Mouse (Mus musculus) heart, postnatal 14 days (tissue): ENCODE data around the gene Snapc3. TPM values are rescaled to one million over a fixed set of nuclear protein-coding genes. Genes with fewer than 3 reads are reported as not detected.
"Not testable (repeated sequence)": the region's sequence is repeated elsewhere in the genome, so short reads cannot be mapped to it uniquely, and the experiment has no call there.

ENCODE experiments used
- DNase-seq, 2 experiments: peaks; one replicate each; pipeline ENCODE4 v3.0.0; 2021 to 2022
- intact Hi-C: fragments of 180-260 bp; cut with DNase I; formaldehyde crosslinking; loops from one replicate; pipeline ENCODE4 v1.15.1; 2025
- total RNA-seq, 2 experiments: library from RNA; stranded (reverse); gene quantifications; 2 replicates each; pipeline ENCODE4 v1.2.3; 2021

The Snapc3 gene
- total RNA-seq, 2 experiments from 2014 or later: 21.1 to 22.5 TPM

DNA sequence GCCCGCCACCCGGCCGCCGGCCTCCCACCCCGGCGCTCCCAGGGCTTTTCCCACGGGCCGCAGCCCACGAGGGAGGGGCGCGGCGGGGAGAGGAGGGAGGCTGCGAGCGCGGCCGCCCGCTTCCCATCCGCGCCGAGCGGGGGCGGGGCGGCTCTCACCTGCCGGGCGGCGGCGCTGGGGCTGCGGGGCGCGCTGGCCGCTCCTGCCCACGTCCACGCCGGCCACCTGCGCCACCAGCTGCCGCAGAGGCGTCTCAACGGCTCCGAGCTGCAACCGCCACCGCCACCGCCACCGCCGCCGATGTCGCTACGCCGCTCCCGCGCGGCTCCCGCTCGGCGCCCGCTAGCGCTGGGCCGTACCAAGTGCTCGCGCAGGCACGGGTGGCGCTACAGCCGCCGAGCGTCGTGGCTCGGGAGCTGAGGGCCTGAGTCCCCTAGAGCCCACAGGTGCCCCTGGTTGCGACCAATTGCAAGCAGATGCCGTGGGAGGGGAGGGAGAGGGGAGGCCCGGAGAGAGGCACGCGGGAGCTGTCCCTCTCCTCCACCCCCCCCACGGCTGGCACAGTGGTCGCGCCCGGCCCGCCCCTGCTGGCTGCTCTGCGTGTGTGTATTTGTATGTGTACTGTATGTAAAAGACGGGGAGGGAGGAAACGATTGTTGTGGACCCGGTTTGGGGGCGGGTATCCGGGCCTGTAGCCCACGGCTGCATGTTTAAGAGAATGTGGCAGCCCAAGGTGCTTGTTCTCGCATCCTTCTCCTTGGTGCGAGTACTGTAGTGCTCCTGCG, 68.8 kb downstream of the Snapc3 start, which contains the start of gene Psip1:
Gene Psip1, minus strand, starts transcription at position 343 of the 785 bp plus-strand sequence.
- DNase-seq: peak; percentile 88 to 90
- intact Hi-C loops: loop anchor here (2.0 kb wide), 2 partner anchors 38 to 84 kb away; partner anchors contain the start of gene Ccdc171

DNA sequence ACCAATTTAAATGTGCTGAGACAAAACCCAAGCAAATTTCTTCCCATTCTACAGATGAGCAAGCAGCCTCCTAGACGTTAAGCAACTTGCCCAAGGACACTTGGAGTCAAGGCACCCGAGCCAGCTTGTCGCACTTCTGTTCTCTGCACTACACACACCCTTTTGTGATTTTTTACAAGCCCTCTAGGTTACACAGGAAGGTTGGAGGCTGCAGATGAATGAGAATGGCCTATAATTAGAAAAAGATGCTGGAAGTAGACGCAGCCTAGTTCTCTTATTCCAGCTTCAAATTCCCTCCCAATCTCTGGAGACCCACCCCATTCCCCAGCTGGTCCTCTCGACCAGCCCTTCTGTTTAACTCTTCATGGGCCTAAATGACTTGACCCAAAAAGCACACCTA, 71.6 kb downstream of the Snapc3 start:
- DNase-seq: no peak
- intact Hi-C loops: no loop called here

DNA sequence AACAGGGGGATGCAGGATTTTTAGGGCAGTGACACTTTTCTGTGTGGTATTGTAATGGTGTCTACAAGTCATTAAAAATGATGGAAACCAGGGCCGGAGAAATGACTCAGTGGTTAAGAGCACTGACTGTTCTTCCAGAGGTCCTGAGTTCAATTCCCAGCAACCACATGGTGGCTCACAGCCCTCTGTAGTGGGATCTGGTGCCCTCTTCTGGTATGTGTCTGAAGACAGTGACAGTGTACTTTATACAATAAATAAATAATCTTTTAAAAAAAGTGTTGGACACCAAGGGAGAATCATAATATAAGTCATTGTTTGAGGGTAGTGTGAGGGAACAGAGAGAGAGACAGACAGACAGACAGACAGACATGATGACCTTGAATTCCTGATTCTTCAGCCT, 75.6 kb downstream of the Snapc3 start:
- DNase-seq: no peak
- intact Hi-C loops: no loop called here

DNA sequence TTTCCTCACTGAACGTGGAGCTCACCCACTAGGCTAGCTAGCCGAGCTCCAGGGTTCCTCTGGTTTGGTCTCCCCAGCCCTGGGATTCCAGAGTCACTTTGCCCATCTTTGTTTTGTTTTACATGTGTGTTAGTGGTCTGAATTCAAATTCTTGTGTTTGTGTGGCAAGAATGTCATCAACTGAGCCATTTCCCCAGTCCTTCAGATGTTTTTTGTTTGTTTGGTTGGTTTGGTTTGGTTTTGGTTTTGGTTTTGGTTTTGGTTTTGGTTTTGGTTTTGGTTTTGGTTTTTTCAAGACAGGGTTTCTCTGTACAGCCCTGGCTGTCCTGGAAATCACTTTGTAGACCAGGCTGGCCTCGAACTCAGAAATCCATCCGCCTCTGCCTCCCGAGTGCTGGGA, 79.5 kb downstream of the Snapc3 start:
- DNase-seq, intact Hi-C loops: not testable (repeated sequence)

DNA sequence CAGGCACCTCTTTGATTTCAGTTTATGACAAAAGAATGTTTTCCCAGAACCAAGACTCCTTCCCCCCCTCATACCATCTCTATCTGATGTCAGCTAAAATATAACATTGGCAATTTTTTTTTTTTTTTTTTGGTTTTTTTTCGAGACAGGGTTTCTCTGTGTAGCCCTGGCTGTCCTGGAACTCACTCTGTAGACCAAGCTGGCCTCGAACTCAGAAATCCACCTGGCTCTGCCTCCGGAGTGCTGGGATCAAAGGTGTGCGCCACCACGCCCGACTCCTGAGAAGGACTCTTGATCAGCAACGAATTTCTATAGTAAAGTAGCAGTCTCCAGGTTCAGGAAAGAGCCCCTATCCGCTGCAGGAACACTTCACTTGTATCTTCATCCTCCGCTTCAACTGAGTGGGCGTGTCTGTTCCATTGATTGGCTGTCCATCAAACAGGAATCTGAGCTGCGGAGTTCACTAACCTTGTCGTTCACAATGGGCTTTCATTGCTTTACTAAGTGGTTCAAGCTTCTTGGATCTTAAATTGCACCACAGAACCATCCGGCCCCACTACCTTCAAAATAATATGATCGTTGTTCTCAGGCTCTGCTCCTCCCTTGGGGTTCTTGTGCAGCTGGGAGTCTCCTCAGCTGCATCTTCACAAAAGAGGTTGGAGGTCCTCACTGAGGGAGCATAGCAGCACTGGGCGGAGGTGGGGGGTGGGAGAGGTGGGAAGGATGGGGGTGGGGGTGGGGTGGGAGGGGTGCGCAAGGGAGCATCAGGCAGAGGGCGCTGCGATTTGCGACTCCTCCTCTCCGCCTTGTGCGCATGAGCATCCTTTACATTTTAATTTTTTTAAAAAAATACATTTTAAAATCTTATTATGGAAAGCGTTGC, 82.9 kb downstream of the Snapc3 start:
- no peak for DNase-seq

DNA sequence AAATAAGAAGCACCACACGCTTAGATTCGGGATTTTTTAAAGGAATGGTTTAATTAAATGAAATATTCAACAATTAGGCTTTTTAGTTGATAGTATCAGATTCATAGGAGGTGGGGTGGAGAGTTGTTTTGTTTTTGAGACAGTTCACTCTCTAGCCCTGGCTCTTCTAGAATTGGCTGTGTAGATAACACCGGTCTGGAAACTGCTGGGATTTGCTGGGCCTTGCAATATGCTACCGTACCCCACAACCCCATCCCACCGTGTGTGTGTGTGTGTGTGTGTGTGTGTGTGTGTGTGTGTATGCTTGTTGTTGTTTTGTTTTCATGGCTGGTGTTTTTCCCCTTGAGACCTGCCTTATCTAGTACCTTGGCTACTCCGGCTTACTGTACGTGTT, 83.5 kb downstream of the Snapc3 start:
- no peak for DNase-seq
- intact Hi-C loops: no loop called here

More for the DNA sequence above, 82.9 kb downstream of the Snapc3 start:
- intact Hi-C loops: no loop called here

DNA sequence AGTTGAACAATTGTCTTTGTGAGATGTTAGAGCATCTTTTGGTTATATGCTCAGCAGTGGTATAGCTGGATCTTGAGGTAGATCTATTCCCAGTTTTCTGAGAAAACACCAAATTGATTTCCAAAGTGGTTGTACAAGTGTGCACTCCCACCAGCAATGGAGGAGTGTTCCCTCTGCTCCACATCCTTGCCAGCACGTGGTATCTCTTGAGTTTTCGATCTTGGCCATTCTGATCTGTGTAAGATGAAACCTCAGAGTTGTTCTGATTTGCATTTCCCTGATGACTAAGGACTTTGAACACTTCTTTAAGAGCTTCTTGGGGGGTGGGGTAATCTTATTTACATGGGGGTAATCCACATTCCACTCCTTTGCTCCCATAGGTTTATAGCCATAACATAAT, 92.1 kb downstream of the Snapc3 start:
- no peak for DNase-seq
- intact Hi-C loops: no loop called here

DNA sequence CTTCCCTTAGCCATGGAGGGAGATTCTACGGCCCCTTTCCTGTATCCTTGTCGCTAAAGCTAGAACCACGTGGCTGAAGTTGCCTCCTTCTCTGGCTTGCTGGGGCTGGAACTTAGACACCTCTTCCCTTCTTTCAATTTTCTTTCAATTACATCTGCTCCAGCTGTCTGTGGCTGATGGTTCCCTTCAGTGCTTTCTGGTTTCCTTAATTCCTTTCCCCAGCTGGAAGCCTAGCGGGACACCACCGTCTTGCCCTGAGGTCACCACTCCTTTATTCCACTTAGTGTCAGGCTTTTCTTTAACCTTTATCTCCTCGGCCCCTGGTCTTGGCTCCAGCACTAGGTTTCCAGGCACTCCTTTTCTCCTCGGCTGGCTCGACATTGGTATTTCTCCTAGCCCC, 93.6 kb downstream of the Snapc3 start:
- no peak for DNase-seq
- intact Hi-C loops: no loop called here

DNA sequence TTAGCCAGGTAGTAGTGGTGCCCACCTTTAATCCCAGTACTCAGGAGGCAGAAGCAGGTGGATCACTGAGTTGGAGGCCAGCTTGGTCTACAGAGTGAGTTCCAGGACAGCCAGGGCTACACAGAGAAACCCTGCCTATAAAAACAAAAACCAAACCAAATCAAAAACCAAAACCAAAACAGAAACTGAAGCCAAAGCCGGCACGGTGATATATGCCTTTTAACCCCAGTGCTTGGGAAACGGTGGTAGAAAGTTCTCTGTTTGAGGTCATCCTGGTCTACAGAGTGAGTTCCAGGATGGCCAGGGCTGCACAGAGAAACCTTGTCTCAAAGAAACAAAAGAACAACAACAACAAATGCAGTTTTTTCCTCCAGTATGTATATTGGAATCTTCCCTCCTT, 94.7 kb downstream of the Snapc3 start:
- intact Hi-C loops: no loop called here
- no peak for DNase-seq

DNA sequence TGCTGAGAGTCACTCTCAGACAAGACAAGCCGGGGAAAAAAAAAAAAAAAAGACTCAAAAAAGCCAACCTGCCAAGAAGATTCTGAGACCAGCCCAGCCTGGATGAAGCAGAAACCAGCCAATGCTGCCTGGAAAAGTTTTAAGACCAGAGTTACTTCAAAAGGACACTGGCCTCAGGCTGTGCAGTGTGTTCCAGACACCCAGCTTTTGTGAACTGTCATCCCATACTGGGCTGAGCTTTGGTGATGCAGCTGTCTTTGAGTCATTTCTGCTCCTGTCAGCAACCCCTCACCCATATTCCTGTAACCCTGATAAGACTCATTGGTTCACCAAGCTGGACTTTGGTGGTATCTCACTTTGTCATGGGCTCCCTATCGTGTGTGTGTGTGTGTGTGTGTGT, 95.1 kb downstream of the Snapc3 start:
- DNase-seq: no peak
- intact Hi-C loops: no loop called here

DNA sequence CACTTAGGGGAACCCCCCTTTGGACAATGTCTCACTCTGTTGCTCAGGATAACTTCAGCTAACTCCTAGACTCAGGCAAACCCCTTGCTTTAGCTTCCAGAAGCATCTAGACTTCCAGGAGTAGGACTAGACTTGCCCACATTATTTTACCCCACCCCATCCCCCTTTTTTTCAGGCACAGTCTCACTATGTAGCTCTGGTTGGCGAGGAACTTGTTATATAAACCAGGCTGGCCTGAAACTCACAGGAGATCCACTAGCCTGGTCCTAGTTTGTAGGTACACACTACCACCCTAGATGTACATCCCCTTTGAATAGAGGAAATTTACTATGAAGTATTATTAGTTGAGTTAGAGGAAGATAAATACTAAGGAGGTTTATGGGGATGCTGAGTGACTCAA, 96.7 kb downstream of the Snapc3 start:
- no peak for DNase-seq
- intact Hi-C loops: no loop called here

DNA sequence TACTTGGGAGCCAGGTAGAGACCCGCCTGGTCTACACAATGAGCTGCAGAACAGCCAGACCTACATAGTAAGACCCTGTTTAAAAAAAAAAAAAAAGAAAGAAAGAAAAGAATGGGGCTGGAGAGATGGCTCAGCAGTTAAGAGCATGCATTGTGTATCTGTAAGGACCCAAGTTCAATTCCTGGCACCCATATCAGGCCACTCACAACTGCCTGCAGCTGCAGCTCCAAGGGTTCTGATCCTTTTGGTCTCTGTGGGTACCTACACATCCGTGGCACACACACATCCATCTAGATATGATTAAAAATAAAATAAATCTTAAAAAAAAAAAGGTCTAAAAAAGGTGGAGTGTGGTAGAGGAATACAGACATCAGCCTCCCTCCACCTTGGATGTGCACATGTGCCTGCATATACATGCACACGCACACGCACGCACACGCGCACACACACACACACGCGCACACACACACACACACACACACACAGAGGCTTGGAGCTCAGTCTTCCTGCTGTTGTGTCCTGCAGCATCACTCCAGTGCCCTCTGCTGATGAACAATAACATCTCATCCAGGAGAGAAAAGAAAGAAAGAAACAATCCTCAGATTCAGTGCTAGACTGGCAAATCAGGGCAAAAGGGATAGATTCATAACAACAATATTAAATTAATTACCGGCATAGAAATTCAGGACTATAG, 97.6 kb downstream of the Snapc3 start:
- intact Hi-C loops: no loop called here
- DNase-seq: peak in 1 of 2 experiments; percentile 6

DNA sequence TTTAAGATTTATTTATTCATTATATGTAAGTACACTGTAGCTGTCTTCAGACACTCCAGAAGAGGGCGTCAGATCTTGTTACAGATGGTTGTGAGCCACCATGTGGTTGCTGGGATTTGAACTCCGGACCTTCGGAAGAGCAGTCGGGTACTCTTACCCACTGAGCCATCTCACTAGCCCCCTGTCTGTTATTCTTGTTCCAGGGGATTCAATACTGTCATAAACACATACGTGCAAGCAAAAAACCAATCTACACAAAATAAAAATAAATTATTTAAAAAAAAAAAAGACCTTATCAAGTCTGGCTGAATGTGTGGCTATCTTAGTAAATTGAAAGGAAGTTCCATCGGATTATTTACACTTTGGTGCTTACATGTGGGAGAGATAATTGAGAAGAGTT, 98.6 kb downstream of the Snapc3 start:
- DNase-seq, intact Hi-C loops: not testable (repeated sequence)

Other genes starting within 250 kb of the Snapc3 start
- 10 to 100 TPM; 13.4 to 17.7 TPM for gene Ttc39b, start 93.5 kb upstream of the Snapc3 start, total RNA-seq
- gene Psip1, start 68.7 kb downstream of the Snapc3 start, total RNA-seq: 10 to 100 TPM; 19.0 to 24.4 TPM
- 1 to 10 TPM; 1.2 to 1.3 TPM for gene Ccdc171, start 107.8 kb downstream of the Snapc3 start, total RNA-seq